Mouse (Mus musculus) layer of hippocampus, adult 9-10 months (tissue): ENCODE results near the gene Gm11027.

Experiments
- DNase-seq: peaks from one replicate; pipeline ENCODE4 v3.0.0; 2022; ENCODE audit warnings: low spot score

The Gm11027 gene

DNA sequence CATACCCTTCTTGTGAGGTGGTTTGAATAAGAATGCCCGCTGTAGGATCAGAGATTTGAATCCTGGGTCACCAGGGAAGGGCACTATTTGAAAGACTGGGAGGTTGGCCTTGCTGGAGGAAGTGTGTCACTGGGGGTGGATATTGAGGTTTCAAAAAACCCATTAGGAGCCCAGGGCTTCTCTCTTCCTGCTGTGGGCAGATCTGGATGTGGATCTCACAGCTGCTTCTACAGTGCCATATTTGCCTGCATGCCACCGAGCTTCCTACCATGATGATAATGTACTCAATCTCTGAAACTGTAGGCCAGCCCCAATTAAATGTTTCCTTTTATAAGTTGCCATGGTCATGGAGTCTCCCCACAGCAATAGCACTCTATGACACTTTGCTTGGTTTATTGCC, 4.0 kb downstream of the Gm11027 start:
- DNase-seq, result no peak

DNA sequence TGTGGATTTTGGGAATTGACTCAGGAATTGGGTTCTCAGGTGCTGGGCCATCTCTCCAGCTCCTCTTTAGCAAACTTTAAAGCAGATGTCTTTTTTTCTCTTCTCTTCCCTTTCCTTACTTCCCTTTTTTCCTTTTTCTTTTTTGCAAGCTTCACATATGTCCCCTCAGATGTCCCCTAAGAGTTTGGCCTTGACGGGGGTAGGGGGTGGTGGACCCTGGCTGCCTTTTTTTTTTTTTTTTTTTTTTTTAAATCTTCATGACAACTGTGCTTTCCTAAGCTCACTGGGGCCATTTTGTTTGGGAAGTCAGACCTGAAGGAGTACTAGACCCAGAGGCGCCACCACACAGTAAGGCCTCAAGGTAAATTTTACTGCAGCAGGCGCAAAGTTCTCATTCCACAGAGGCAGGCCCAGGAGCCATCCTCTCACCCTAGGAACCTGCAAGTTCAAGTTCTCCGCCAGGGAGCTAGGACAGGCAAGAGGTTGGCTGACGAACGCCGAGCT, 5.0 kb downstream of the Gm11027 start:
- DNase-seq, result no peak

GRCm38 (mm10) chr12:116280653-116281364, 5.6 kb downstream of the Gm11027 start, which contains the start of gene Esyt2:
TSS of gene Esyt2 (plus strand) at chr12:116281196.
- DNase-seq, result peak; percentile 98

DNA sequence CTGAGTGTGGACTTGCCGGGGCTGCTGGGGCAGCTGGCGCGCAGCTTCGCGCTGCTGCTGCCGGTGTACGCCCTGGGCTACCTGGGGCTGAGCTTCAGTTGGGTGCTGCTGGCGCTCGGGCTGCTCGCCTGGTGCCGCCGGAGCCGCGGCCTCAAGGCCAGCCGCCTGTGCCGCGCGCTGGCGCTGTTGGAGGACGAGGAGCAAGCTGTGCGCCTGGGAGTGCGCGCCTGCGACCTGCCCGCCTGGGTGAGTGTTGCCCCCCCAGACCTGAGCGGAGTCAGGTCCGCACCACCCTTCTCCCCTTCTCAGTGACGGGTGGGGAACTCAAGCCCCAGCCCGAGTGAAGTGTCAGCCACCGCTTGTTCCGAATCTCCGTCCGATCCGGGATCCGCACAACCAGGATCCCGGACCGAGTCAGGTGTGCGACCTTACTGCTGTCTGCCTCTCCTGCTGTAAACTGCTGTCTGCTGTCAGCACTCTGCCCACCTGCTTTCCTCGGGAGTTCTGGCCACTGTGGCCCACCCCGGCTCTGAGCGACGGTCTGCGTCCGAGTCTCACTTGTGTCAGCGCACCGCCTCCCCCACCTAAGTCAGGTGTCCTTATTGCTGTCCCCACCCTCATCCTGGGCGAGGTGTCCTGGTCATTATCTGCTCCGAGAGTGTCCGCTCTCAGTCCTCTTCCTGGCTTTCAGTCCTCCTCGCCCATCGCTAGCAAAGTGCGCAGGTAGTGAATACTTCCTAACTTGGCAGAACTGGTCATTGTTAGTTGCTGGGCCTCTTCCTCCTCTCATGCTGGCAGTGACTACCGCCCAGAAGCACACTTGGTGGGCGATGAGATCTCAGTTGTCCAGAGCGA, 6.5 kb downstream of the Gm11027 start:
- no peak for DNase-seq

DNA sequence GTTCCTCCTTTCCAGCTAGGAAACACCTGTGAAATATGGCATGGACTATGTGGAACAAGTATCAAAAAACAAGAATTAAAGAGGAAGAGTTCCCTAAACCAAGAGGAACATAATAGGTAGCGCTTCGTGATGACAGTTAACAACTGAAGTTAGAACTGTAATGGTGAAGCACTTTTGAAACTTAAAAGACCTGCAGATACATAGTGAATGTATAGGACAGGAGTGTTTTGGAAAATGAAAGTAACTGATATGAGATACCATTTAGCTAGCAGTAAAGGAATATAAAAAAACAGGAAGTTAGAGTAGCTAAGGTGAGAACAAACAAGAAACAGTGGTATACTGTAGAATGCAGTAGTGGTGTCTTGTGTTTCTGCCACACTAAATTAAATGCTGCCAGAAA, 7.7 kb downstream of the Gm11027 start:
- DNase-seq, result no peak

DNA sequence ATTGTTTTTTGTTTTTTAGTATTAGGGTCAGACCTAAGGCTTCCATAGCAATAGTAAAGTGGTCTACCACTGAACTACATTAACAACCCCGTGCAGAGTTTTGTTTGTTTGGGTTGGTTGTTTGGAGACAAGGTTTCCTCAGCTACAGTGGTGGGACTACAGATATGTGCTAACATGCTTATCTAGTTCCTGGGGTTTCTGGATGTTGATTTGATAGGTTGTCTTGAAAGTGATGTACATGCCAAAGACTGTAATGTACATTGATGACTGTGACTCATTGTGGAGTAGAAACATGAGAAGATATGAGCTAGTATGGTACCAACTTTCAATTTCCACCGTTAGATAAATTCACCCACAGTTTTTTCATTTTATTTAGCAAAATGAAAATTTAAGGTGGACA, 8.3 kb downstream of the Gm11027 start:
- DNase-seq, result no peak

GRCm38 (mm10) chr12:116293185-116293584, 18.0 kb downstream of the Gm11027 start:
- no peak for DNase-seq

- DNase-seq, result no peak
These were observed 18.6 kb downstream of the Gm11027 start for GRCm38 (mm10) chr12:116293599-116294292.

- DNase-seq, result no peak
These were observed 24.7 kb downstream of the Gm11027 start for GRCm38 (mm10) chr12:116299906-116300305.

GRCm38 (mm10) chr12:116302181-116302580, 27.0 kb downstream of the Gm11027 start:
- DNase-seq, result no peak

DNA sequence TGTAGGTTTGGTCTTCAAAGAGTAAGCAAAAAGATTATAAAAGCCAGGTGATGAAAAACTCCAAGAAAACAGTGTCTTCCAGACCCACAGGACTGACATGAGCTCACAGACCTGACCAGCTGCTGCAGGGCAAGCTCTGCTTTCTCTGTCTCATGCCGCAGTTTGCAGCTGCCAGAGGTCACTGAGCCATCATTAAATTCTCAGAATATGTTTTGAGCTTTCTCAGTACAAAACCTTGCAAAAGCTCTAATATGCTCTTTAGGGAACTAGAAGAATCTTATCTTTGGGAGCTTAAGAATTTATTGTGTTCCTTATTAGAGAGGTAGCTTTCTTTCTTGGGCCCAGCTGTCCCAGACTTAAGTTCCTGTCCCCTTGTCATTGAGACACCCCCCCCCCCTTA, 30.9 kb downstream of the Gm11027 start:
- no peak for DNase-seq

GRCm38 (mm10) chr12:116307870-116308269, 32.7 kb downstream of the Gm11027 start:
- no peak for DNase-seq

DNA sequence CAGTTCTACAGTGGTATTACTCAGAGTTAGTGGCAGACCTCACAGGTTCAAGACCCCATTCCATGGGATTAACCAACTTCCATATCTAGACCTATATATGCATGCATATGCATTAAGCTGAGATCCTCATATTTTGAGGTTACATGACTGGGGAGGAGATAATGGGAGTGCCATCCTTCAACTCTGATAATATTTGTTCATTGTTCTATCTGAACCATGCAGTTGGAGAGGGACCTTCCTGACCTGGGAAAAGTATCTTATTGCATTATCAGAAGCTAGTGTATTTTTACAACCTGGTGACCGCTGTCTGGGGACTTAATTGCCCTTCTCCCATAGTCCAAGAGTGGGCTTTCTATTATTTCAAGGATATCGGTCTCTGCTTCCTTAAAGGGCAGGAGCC, 33.4 kb downstream of the Gm11027 start:
- no peak for DNase-seq

DNA sequence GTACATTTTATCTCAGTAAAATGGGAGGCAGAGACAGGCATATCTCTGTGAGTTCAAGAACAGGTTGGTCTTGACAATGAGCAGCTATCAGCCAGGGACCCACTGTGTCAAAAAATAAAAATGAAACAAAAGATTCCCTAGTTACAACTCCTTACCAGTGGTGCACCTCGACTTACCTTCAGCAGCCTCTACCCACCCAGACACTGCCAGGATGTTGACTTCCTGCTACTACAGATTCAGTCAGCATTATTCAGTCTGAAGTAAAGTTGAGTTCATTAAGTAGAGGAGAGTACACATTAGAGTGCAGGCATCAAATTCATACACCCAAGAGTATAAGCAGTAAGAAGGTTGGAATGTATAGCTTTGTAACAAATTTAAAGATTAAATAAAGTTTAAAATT, 38.6 kb downstream of the Gm11027 start:
- no peak for DNase-seq

- no peak for DNase-seq
These were observed 40.3 kb downstream of the Gm11027 start for GRCm38 (mm10) chr12:116315498-116315897.

- no peak for DNase-seq
These were observed 42.6 kb downstream of the Gm11027 start for GRCm38 (mm10) chr12:116317818-116318217.
